Mouse (Mus musculus): Measurements from ENCODE around the gene Hepacam.

- TF ChIP-seq ZC3H11A (IDR thresholded peaks at IDR 0.05; ENCODE audit: borderline replicate concordance, low read depth, low read length) (no peak), ZNF384 (IDR thresholded peaks at IDR 0.05; ENCODE audit: low read depth, low read length) (no peak), MAFK (IDR thresholded peaks at IDR 0.05; ENCODE audit: insufficient read depth, low read depth, low read length) (no peak), CHD2 (IDR thresholded peaks at IDR 0.05; ENCODE audit: low read depth, low read length) (no peak)
Observed at GRCm38 (mm10) chr9:37362084-37362483, 5.1 kb upstream of the Hepacam start.
